Mouse (Mus musculus) neutrophil, adult 5-6 weeks (primary cell): ENCODE results near the gene Kcnn1. TPM values are rescaled to one million over a fixed set of nuclear protein-coding genes. Genes with fewer than 3 reads are reported as not detected.
A peak's percentile ranks its signal among the peaks of the same experiment; 100 is the strongest.

Experiments used
- ATAC-seq: fragments of 151-379, 151-347 bp; 2 replicates; pipeline ENCODE4 v1.8.0; 2017; ENCODE audit warnings: mild to moderate bottlenecking, moderate TSS enrichment; ENCODE audit not compliant: insufficient number of reproducible peaks, poor library complexity, low FRiP score, severe bottlenecking; ENCODE audit errors: extremely low read depth
- total RNA-seq: library from RNA; stranded (forward); fragments of 200-1000 nt; gene quantifications from 2 replicates; pipeline ENCODE4 v1.2.3, GENCODE M21; 2017

Gene Kcnn1
- total RNA-seq, 1 experiment from 2014 or later: not detected

- no peak for ATAC-seq
Observed at GRCm38 (mm10) chr8:70850132-70850845, 12.8 kb downstream of the Kcnn1 start.

GRCm38 (mm10) chr8:70849333-70849990 is 13.6 kb downstream of the Kcnn1 start:
- ATAC-seq: no peak

DNA sequence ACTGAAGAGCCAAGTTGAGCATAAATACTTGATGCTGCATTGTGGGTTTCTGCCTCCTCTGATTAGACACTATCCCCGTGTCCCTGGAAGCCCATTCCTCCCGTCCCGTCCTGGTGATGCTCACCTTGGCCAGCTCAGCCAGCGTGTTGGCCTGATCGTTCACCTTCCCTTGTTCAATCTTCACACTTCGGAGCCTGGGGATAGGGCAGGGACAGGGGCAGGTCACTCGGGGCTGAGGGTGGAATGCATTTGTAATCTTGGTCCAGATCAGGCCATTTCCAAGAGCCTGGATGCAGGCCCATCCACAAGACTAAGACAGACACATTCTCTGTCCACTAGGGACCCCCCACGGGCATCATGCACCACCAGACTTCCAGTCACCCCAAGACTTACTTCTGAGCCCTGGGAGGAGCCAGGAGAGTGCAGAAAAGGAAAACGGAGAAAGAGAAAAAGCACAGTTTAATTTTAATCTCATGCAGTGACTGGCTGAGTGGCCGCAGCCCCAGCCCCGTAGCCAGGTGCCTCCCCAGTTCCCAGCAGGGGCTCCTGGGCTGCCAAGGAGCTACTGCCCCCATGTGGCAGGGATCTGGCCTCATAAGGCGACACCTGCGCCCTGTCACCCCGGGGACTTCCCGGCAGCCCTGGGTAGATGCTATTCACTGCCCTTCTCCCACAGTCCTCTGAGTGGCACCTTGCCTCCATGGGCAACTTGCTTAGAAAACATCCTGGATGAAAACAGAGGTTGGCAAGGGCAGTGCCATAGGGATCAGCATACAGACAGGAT is 16.5 kb downstream of the Kcnn1 start:
- ATAC-seq: no peak

DNA sequence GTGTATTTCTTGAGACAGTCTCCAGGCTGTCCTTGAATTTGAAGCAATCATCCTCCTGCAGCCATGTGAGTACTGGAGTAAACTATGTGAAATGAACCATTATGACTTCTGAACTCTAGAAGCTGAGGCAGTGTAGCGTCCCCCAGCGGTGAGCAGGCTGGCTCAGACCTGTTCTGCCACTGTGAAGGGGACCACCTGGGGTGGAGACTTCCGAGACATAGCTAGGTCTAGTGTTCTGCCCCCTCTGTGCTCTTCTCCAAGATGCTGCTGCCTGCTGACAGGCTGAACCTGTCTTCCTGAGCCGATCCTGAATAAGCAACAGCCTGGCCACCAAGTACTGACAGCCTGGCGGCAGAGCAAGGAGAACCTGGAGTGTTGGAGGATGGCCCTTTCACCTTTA is 17.9 kb downstream of the Kcnn1 start:
- ATAC-seq: no peak

DNA sequence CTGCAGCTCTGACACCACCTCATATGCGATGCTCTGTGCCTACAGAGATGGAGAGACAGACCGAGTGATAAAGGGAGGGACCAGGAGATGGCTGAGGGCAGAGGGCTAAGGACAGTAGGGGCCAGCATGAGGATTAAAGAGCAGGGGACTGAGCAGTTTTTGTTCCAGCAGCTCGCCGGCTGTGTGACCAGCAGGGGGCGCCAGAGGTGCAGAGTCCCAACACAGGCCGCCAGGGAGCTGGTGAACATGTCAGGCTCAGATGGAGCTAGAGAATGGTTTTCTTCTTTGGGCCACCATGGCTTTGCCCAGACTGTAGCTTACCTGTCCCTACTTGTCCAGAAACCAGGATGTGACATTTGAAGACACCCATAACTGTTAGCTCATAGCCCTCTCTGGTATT is 18.5 kb downstream of the Kcnn1 start:
- peak; percentile 39; the same call in 1 of the 2 replicates for ATAC-seq

- ATAC-seq: no peak
Observed at GRCm38 (mm10) chr8:70843941-70844340, 19.1 kb downstream of the Kcnn1 start.

GRCm38 (mm10) chr8:70843214-70843773 is 19.8 kb downstream of the Kcnn1 start:
- ATAC-seq: no peak

DNA sequence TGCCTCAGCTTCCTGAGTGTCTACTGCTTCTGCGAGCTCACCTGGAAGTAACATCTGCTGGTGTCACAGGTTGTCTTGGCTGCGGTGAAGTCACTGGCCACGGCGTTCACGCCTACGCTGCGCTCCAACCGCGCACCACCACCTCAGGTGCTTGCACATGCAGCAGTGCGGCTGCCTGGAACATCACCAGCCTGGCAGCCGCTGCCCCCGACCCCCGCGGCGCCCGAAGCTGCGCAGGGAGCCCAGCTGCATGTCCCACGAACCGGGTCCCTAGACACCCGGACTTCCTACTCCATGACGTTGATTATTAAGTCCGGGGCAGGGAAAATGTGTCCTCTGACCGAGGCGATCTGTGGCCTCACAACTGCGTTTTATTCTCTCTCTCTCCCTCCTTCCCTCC is 20.6 kb downstream of the Kcnn1 start:
- no peak for ATAC-seq

DNA sequence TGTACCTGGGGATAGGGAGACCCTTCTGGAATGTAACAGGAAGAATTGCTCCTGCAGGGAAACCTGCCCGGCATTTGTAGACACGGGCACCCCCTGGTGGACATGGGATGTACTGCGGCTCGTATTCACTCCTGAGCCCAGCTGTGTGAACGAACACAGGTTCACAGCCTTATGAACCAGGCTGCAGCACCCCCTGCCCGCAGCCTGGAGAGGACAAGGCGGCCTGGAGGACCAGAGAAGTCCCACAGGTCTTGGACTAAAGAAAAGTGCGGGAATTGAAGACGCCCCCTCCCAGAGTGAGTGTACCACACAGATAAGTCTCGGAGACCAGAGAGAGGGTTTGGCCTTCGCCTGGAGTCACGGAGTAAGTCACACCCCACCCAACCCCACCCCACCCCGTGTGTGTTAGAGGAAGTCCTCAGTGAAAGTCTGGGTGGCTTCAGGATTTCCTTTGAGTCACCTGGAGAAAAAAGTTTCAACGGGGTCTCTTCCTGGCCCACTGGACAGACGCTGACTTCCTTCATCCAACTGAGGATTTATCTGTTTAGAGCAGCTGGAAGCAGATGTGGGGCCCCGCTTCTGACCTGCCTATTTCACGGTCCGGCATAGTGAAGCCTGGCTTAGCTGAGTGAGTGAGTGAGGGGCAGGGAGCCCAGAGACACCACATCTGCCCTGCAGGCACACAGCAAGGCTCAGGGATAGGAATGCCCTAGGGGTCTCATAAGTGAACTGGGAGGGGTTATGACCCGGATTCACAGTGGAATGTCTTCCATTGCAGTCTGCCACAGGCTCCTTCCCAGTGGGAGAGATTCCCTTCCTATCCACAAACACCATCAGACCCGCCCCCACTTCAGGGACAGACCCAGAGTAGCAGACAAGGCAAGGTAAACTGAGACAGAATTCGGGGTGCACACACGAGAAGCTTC is 21.6 kb downstream of the Kcnn1 start:
- ATAC-seq: peak; percentile 27; the same call in 1 of the 2 replicates

GRCm38 (mm10) chr8:70840590-70840989 is 22.5 kb downstream of the Kcnn1 start:
- no peak for ATAC-seq

GRCm38 (mm10) chr8:70839408-70840351 is 23.4 kb downstream of the Kcnn1 start, which contains the start of gene Arrdc2:
Gene Arrdc2 (minus strand): TSS chr8:70839720.
- peak; percentile 77 for ATAC-seq

- no peak for ATAC-seq
Observed at GRCm38 (mm10) chr8:70838654-70839407, 24.2 kb downstream of the Kcnn1 start.

- ATAC-seq: no peak
Observed at GRCm38 (mm10) chr8:70836666-70837065, 26.4 kb downstream of the Kcnn1 start.

DNA sequence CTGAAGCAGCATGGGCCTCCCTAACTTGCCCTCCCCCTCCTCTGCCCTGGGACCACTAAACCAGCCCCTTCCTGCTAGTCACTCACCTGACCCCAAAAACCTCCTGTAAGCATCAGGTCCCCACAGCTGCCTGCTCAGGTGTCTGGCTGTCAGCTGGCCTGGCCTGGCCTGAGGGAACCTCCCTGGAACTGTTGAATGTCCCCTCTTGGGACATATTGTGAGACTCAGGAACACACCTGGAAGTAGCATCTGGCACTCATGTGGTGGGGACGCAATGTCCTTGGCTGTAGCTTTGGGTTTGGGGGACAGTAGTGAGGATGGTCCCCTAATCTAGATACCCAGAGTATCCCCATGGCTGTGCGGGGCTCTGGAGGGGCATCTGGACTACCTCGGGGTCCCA is 29.0 kb downstream of the Kcnn1 start:
- ATAC-seq: no peak

DNA sequence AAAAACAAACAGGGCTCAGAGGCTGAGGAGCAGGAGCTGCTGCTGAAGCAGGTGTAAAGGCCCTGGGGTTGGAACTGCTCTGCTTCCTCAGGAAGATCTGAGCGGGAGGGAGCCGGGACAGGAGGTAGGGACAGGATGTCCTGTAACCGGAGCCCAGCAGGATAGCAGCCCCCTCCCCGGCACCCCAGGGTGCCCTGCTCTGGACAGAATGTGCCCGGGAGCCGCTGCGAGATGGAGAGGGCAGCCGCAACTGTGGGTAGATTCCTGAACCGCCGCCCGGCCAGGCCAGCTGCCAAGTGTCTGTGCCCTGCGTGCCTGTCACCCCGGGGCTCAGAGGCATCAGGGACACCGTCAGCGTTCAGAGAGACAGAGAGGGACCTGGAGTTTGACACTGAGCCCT is 29.5 kb downstream of the Kcnn1 start:
- no peak for ATAC-seq

DNA sequence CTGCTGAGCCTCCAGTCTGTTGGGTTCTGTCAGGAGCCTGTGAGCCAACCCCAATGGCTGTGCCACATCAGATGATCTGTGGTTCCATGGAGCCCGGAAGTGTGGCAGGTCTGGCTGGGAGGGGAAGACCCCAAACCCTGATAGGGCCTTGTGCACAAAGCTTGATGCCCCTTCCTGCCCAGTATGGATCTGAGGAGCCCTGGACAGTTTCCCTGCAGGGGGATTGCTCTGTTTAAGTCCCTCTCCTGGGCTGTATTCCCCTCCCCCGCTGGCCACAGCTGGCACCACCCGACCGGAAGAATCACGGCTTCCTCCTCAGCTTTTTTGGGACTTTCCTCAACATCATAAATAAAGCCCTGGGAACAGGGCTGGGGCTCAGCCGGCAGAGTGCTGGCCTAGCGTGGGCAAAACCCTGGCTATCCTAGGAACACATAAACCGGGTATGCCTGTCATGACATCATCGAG is 30.0 kb downstream of the Kcnn1 start:
- ATAC-seq: no peak

DNA sequence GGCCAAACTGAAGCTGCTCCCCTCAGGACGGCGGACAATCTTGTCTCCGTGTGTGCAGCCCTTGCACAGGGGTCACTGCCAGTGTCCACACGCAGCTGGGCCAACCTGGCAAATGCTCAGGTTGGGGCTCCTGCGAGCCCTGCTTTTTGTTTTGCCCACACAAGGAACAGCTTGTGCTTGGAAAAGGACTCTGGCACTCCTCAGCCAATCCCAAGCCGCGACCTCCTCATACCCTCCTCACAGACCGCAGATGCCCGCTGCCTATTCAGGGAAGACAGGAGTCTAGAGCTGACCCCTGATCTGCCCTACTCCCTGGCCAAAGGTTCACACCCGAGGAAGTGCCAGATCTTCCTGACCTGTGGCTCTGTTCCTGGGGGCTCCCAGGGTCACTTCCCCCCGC is 30.7 kb downstream of the Kcnn1 start:
- ATAC-seq: no peak
